Mouse (Mus musculus) spleen, embryonic (tissue): ENCODE data around the gene Gm28079.
"Not testable (repeated sequence)": the region's sequence is repeated elsewhere in the genome, so short reads cannot be mapped to it uniquely, and the experiment has no call there.

Experiments used
- CTCF ChIA-PET: fragments of 350-600 bp; sonication (Branson Sonifier 250); formaldehyde crosslinking; loops from one replicate; lab custom pipeline; 2022; lab: Charles Lee

The Gm28079 gene

GRCm38 (mm10) chrY:70014799-70015198, at the start of gene Gm28079:
TSS of gene Gm28079 (minus strand) at chrY:70014899.
- CTCF ChIA-PET = not testable (repeated sequence)
